Mouse (Mus musculus): ENCODE measurements at regions not wholly inside any gene's neighbourhood (a gene's known extent, or its start where the extent isn't known, plus 50 kb on each side); places are given as distances from the start of the nearest gene placed in this dataset.

DNA sequence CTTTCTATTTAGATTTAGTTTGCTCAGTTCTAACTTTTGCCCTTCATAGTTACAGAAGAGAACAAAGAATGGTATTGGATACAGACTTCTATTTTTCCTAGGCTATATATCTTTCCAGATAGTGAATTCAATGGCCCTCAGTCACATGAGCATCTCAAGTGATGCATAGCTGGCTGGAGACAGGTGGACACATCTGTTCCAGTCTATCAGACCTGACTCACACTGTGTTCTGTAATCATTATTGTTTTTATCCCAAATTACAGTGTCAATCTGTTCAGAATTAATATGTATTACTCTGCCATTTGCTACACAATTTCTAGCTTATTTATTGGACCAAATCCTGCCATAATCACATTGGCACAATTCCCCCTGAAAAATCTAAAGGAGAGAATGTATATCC lies 298.0 kb upstream of the Foxg1 start:
- DNase-seq = no peak

DNA sequence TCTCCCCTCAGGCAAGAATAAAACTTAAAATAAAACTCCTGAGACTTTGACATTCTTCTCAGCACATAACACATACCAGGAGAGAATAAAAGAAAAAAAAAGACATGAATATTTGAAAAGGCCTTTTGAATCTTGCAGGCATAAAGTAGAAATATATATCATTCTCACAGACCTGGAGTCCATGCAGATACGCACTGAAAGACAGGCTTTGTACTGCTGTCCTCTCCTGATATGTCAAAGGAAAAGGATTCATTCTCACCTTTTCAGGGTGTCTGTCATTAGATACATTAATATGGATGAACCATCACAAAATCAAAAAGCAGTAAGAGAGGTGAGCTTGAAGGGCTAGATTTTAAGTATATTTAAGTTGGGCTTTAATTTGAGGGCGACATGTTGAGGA lies 296.4 kb upstream of the Foxg1 start:
- no peak for DNase-seq

DNA sequence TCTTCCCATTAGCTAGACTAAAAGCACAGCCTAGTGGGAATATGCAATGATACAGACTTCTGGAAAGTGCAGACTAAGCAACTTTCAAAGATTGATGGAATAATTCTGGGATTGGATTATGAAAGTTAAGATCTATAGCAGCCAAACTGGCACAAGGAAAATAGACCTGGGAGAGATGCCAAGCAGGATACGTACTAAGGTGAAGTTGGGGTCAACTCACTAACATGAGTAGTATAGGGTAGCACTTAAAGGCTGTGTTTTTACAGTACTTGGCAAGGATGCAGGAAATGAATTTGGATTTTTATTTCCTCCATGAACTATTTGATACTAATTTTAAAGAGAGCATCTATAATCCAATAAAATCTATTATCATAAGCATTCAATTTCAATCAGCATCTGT lies 292.3 kb upstream of the Foxg1 start:
- no peak for DNase-seq

DNA sequence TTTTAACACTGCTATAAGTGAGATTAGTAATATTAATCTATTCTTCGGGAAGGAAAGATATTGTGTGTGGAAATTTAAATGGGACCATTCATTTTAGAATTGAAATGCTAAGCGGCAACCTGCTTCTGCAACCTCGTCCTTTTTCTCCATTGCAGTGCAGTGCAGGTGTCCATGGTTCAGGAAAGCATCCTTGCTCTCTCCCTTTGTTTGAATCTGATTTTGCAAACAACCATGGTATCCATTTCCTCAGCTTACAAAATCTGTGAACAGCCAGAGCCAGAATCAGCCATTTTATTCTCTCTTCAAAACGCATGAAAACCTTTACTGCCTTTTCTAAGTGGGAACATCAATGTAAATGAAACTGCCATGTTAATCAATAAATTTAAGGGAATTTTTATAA lies 276.5 kb upstream of the Foxg1 start:
- DNase-seq = no peak

DNA sequence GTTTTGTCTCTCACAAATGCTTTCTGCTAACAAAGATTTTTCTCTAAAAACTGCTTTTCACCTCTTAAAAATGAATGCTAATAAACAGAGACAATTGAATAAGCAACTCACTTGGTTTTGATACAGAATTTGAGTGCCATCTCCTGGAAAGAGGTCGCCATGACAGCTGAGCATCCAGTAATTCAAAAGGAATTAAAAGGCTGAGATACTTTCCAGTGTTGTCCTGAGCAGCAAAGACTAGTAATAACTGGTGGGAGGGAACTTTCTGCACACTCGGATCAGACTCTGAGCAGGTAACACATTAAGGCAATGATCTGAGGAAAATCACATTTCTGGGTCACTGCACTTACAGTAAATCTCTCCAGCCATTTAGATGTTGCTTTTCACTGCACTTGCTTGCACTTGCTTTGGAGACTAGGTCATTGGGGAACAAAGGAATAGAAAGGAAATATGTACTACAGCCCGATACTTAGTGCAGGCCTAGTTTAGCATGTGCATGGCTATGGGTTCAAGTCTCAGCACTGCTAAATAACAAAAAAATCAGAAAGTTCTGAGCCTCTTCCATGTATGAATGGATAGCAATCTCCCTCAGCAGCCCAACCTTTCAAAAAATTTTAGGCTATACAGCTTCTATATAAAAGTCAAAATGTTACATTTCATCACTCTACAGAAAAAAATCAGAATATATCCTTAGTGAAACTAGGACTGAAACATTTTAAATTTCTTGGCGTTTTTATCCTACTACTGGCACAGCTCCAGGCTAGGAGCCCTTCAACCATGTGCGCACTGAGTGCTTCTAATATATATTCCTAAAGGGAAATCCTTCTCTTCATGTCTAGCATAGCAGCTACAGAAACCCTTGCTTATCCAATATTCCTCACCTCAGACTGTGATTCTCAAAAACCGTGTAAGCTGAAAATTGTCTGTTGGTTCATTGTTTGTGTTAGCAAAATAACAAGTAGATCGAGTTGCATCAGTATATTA lies 275.8 kb upstream of the Foxg1 start:
- DNase-seq = peak; percentile 10

DNA sequence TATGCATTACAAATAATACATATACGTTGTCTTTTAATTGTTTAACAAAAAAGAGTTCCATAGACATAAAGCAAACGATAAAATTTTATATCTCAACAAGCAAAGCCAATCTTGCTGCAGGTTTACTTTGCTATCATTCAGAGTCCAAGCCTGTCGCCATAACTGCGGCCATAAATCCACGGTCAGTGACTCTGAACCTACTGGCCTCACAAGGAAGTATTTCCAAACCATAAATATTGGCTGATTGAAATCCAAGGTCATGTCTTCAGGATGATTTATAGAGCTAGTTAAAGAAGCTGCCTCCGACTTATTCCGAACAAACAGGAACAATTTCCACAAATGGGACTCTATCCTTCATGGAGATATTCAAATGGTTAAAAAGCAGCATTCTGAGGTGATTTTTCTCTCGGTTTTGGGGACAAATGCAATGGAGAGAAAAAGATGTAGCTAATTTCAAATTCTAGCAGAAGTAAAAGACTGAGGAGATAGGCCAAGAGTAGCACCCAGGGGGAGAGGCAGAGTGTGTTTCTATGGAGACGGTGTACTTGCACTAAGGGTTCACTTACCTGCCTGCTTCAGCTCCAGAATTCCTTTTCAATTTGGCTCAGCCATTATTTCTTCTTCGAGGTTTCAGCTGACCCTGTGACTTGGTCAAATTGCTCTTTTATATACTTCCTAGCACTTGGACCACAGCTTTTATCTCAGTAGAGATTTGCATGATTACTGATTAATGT lies 274.9 kb upstream of the Foxg1 start:
- DNase-seq = no peak

DNA sequence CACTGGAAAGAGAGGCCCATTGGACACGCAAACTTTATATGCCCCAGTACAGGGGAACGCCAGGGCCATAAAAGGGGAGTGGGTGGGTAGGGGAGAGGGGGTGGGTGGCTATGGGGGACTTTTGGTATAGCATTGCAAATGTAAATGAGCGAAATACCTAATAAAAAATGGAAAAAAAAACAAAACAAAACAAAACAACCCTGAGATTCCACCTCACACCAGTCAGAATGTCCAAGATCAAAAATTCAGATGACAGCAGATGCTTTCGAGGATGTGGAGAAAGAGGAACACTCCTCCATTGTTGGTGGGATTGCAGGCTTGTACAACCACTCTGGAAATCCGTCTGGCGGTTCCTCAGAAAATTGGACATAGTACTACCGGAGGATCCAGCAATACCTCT lies 251.4 kb upstream of the Foxg1 start:
- DNase-seq = peak; percentile 57

DNA sequence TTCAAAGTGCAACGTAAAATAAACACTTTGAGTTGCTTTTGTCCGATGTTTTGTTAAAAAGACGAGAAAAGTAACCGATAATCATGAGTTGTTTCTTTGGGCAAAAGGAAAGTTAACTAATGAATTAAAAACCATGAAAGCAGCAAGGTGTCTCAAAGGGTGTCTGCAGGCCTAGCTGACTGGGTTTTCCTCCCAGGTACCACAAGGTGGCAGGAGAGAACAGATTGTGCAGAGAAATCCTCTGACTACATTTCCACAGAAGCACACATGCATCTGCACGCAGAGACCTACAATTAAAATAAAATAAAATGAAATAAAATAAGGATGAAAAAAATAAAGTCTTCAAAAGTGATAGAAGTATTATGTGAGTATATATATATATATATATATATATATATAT lies 212.4 kb upstream of the Foxg1 start:
- peak; percentile 11 for DNase-seq

DNA sequence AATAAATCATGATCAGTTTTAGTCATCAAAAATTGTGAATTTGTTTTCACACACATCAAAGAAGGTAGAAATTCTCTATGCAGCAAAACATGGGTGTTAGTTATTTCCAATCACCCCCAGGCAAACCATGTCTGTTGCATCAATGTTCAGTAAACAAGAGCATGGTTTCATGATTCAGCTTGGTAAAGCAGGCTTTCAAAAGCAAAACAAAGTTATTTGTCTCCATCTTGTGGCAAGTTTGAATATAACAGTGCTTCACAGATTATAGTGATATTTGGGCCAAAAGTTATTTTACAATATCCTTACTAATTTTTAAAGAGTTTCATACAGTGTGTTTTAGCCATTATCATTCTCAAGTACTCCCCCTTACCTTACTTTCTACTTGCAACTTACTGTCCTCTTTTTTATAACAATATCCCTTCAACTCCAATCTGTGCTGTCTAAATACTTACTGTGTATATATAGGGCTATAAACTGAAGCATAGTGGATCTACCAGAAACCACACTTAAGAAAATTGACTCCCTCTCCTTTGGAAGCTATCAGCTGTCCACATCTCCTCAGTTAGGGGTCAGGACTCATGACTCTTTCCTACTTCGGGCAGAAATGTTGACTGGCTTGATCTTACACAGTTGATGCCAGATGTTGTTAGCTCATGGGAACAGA lies 211.3 kb upstream of the Foxg1 start:
- DNase-seq = no peak

DNA sequence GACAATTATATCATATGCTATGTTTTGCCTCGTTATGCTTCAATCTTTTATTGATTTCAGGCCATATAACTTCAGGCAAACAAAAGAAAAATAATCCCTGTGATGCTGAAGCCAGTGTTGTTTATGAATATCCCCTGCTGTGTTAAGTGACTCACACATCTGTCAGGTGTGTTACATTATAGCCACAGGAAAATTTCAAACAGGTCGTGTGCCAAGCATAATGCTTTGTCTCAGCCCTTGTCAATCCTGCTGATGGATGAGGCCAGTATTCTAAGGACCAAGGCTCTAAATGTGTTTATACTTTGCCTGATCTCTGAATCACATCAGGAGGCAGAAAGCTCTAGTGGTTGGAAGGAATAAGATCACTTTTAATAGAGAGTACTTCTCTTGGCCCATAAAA lies 191.1 kb upstream of the Foxg1 start:
- no peak for DNase-seq

DNA sequence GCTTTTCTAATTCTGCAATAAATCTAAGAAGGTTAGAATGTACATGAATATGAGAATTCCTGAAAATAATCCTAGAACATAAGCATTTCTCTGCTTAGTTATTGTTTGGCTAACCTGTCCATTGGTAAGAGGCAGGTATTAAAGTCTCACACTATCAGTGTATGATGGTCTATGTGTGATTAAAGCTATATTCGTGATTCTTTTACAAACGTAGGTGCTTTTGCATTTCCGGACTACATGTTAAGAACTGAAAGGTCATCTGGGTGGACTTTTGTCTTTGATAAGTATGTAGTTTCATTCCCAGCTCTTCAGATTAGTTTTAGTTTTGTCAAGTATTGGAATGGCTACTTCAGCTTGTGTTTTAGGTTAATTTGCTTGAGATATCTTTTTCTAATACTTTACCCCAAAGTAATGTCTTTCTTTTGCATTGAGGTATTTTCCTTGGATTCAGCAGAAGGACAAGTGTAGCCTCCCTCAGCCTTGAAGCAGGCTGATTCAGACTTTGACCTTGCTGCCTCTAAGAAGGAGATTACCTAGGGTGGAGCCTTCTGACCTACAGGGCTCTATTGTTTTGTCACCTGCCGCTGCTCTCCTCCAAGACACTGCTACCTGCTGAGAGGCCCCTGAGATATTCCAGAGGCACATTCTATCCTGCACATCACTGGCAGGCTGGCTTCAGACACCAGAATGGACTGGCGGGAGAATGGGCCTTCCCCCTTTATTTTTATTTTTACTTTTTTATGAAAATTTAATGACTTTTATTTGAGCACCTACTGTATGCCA lies 148.7 kb upstream of the Foxg1 start:
- no peak for DNase-seq
